Mouse (Mus musculus) limb, embryonic 11.5 days (tissue): ENCODE measurements around the gene Scarf2. TPM values are rescaled to one million over a fixed set of nuclear protein-coding genes. Genes with fewer than 3 reads are reported as not detected.

Experiments
- ATAC-seq: fragments of 200-750 bp; cut with Nextera tagmentation; 2 replicates; pipeline ENCODE4 v1.8.0; 2017; ENCODE audit warnings: low read depth; ENCODE audit not compliant: insufficient number of reproducible peaks, low FRiP score, low TSS enrichment
- DNase-seq: peaks from one replicate; pipeline ENCODE4 v3.0.0-alpha.2; 2015; ENCODE audit warnings: low spot score
- H3K27ac ChIP-seq: fragments of 300-500 bp; sonication (generic); replicated peaks from 2 replicates; pipeline ENCODE4 v1.5.1; 2014; ENCODE audit warnings: low read depth, mild to moderate bottlenecking, low read length
- H3K27me3 ChIP-seq: fragments of 300-500 bp; sonication (generic); 2 replicates; pipeline ENCODE4 v1.6.1; 2014; ENCODE audit warnings: mild to moderate bottlenecking, low read length, mixed read lengths; ENCODE audit not compliant: control insufficient read depth, insufficient read depth
- H3K36me3 ChIP-seq: fragments of 300-500 bp; sonication (generic); 2 replicates; pipeline ENCODE4 v1.6.1; 2014; ENCODE audit warnings: mild to moderate bottlenecking, low read length, moderate library complexity, mixed read lengths; ENCODE audit not compliant: control insufficient read depth, insufficient read depth
- H3K4me1 ChIP-seq: fragments of 300-500 bp; sonication (generic); 2 replicates; pipeline ENCODE4 v1.6.1; 2014; ENCODE audit warnings: low read length, mixed read lengths; ENCODE audit not compliant: control insufficient read depth, insufficient read depth
- H3K4me2 ChIP-seq: fragments of 300-500 bp; sonication (generic); 2 replicates; pipeline ENCODE4 v1.6.1; 2014; ENCODE audit warnings: low read depth, mild to moderate bottlenecking, moderate library complexity; ENCODE audit not compliant: severe bottlenecking
- H3K4me3 ChIP-seq: fragments of 300-500 bp; sonication (generic); 2 replicates; pipeline ENCODE4 v1.5.1; 2014; ENCODE audit warnings: low read depth, low read length
- H3K9ac ChIP-seq: fragments of 300-500 bp; sonication (generic); 2 replicates; pipeline ENCODE4 v1.6.1; 2014; ENCODE audit warnings: mild to moderate bottlenecking, low read length
- H3K9me3 ChIP-seq: fragments of 300-500 bp; sonication (generic); 2 replicates; pipeline ENCODE4 v1.6.1; 2016; ENCODE audit warnings: low read length; ENCODE audit not compliant: control insufficient read depth
- WGBS: fragments of 180-500 bp; shearing (Covaris S2); extraction: QIAGEN DNeasy Blood & Tissue Kit; methylation state at CpG from one replicate; pipeline ENCODE4 v1.1.7; 2014; 5-methylcytosine and 5-hydroxymethylcytosine counted together
- polyA plus RNA-seq: library from polyadenylated mRNA; unstranded; fragments of >200 nt; fragmentation: Nextera tagmentation; extraction: Ambion mirVana; gene quantifications from 2 replicates; pipeline ENCODE4 v1.2.1, GENCODE M21; 2014

Scarf2 gene
- polyA plus RNA-seq, 1 experiment from 2014 or later = 23.4 TPM

- no peak overlapping the region for H3K4me3 ChIP-seq
- DNase-seq = no peak
- no peak overlapping the region for H3K9ac ChIP-seq
- no peak overlapping the region for H3K27ac ChIP-seq
- peak overlapping the region; percentile 93; the same call in 1 of the 2 replicates for H3K4me2 ChIP-seq
- 47% methylated on average over 1 of the region's 1 CpGs for WGBS
- H3K4me1 ChIP-seq = peaks cover 12% of the 10 kb centered on the region
- no peaks in the 10 kb centered on the region for H3K9me3 ChIP-seq
- no peak for ATAC-seq
- no peaks in the 10 kb centered on the region for H3K27me3 ChIP-seq
- peaks cover 7% of the 10 kb centered on the region for H3K36me3 ChIP-seq
Measured at GRCm38 (mm10) chr16:17761074-17761473, 36.0 kb upstream of the Scarf2 start.

GRCm38 (mm10) chr16:17764108-17764511 lies 33.0 kb upstream of the Scarf2 start:
- Histone ChIP-seq H3K4me3 (no peak overlapping the region), H3K9me3 (no peaks in the 10 kb centered on the region), H3K27ac (no peak overlapping the region), H3K9ac (no peak overlapping the region), H3K4me2 (no peak overlapping the region), H3K27me3 (no peaks in the 10 kb centered on the region), H3K36me3 (peaks cover 15% of the 10 kb centered on the region), H3K4me1 (peaks cover 12% of the 10 kb centered on the region)
- DNase-seq (no peak), ATAC-seq (no peak)
- 92% methylated on average over 4 of the region's 4 CpGs for WGBS

- H3K4me3 ChIP-seq = no peak overlapping the region
- peaks cover 19% of the 10 kb centered on the region for H3K36me3 ChIP-seq
- H3K4me2 ChIP-seq = no peak overlapping the region
- H3K4me1 ChIP-seq = no peaks in the 10 kb centered on the region
- no peak overlapping the region for H3K9ac ChIP-seq
- H3K27ac ChIP-seq = no peak overlapping the region
- no peaks in the 10 kb centered on the region for H3K27me3 ChIP-seq
- DNase-seq (no peak), ATAC-seq (no peak)
- 87% methylated on average over 7 of the region's 7 CpGs for WGBS
- H3K9me3 ChIP-seq = no peaks in the 10 kb centered on the region
Measured at GRCm38 (mm10) chr16:17768834-17769233, 28.2 kb upstream of the Scarf2 start.

GRCm38 (mm10) chr16:17771117-17771865 lies 25.8 kb upstream of the Scarf2 start:
- peaks cover 11% of the 10 kb centered on the region; the same call in 1 of the 2 replicates for H3K36me3 ChIP-seq
- ATAC-seq (no peak), DNase-seq (no peak)
- H3K27ac ChIP-seq = no peak overlapping the region
- no peaks in the 10 kb centered on the region for H3K27me3 ChIP-seq
- no peaks in the 10 kb centered on the region for H3K4me1 ChIP-seq
- H3K9me3 ChIP-seq = no peaks in the 10 kb centered on the region
- H3K9ac ChIP-seq = no peak overlapping the region
- H3K4me2 ChIP-seq = no peak overlapping the region
- no peak overlapping the region for H3K4me3 ChIP-seq
- 84% methylated on average over 4 of the region's 4 CpGs for WGBS

GRCm38 (mm10) chr16:17776828-17777227 lies 20.3 kb upstream of the Scarf2 start:
- H3K4me3 ChIP-seq = no peak overlapping the region
- no peaks in the 10 kb centered on the region for H3K27me3 ChIP-seq
- H3K36me3 ChIP-seq = peaks cover 17% of the 10 kb centered on the region
- DNase-seq (peak; percentile 63), ATAC-seq (no peak)
- no peak overlapping the region for H3K4me2 ChIP-seq
- H3K27ac ChIP-seq = no peak overlapping the region
- H3K4me1 ChIP-seq = no peaks in the 10 kb centered on the region
- 69% methylated on average over 11 of the region's 11 CpGs for WGBS
- H3K9me3 ChIP-seq = no peaks in the 10 kb centered on the region
- H3K9ac ChIP-seq = no peak overlapping the region

GRCm38 (mm10) chr16:17778223-17778622 lies 18.9 kb upstream of the Scarf2 start:
- no peaks in the 10 kb centered on the region for H3K4me1 ChIP-seq
- no peaks in the 10 kb centered on the region for H3K9me3 ChIP-seq
- H3K9ac ChIP-seq = no peak overlapping the region
- H3K27ac ChIP-seq = no peak overlapping the region
- no peak overlapping the region for H3K4me2 ChIP-seq
- H3K36me3 ChIP-seq = peaks cover 17% of the 10 kb centered on the region
- ATAC-seq = no peak
- no peak overlapping the region for H3K4me3 ChIP-seq
- H3K27me3 ChIP-seq = no peaks in the 10 kb centered on the region
- DNase-seq = no peak
- 69% methylated on average over 4 of the region's 4 CpGs for WGBS

- no peaks in the 10 kb centered on the region for H3K4me1 ChIP-seq
- H3K27me3 ChIP-seq = no peaks in the 10 kb centered on the region
- no peak overlapping the region for H3K27ac ChIP-seq
- H3K4me3 ChIP-seq = no peak overlapping the region
- no peak overlapping the region for H3K4me2 ChIP-seq
- no peaks in the 10 kb centered on the region for H3K9me3 ChIP-seq
- ATAC-seq = no peak
- no peak overlapping the region for H3K9ac ChIP-seq
- 76% methylated on average over 1 of the region's 1 CpGs for WGBS
- DNase-seq = no peak
- peaks cover 21% of the 10 kb centered on the region for H3K36me3 ChIP-seq
Measured at GRCm38 (mm10) chr16:17779692-17780091, 17.4 kb upstream of the Scarf2 start.

- 64% methylated on average over 3 of the region's 3 CpGs for WGBS
- no peaks in the 10 kb centered on the region for H3K4me1 ChIP-seq
- DNase-seq = no peak
Measured at GRCm38 (mm10) chr16:17785337-17785736, 11.7 kb upstream of the Scarf2 start.

More at GRCm38 (mm10) chr16:17785337-17785736, 11.7 kb upstream of the Scarf2 start:
- Histone ChIP-seq H3K9ac (no peak overlapping the region), H3K4me3 (no peak overlapping the region), H3K27me3 (no peaks in the 10 kb centered on the region), H3K4me2 (no peak overlapping the region), H3K36me3 (peaks cover 11% of the 10 kb centered on the region), H3K9me3 (no peaks in the 10 kb centered on the region), H3K27ac (no peak overlapping the region)
- ATAC-seq = no peak
